Mouse (Mus musculus) neural tube, embryonic 10.5 days (tissue): ENCODE data around the gene Rps25.

Source experiments
- DNase-seq: peaks from one replicate; pipeline ENCODE4 v3.0.0-alpha.2; 2017; ENCODE audit warnings: low spot score; ENCODE audit errors: extremely low spot score

Rps25 gene

DNA sequence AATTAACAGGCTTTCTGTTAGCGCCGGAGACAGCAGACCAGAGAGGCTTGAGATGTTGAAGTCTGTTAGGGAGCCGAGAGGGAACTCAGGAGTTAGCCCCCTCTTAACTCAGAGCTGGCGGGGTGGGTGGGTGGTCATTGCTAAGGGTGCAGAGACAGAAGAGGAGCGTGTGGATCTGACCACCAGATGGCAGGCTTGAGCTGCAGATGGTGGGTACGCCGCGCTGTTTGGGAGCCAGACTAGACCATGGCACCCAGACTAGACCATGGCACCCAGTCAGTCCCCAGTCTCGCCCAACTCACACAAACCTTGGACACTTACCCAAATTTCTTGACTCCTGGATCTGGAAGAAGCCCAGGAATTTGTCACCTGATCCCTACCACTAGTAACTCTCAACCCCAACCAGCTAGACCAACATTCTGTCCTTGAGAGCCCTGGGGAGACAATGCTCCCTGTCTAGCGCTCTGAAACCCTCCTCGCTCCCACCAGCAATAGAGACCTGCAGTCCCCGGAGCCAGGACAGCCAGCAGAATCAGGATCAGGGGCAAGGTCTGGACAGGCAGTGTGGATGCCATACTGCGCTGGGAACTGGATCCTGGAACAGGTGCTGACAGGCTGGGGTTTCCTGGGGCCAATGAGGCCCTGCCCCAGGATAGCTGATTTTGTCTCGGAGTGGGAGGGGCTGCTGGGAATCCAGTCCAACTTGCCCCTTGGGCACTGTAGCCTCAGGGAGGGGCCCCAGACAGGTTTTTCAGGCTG lies 47.4 kb downstream of the Rps25 start:
- peak; percentile 89 for DNase-seq

DNA sequence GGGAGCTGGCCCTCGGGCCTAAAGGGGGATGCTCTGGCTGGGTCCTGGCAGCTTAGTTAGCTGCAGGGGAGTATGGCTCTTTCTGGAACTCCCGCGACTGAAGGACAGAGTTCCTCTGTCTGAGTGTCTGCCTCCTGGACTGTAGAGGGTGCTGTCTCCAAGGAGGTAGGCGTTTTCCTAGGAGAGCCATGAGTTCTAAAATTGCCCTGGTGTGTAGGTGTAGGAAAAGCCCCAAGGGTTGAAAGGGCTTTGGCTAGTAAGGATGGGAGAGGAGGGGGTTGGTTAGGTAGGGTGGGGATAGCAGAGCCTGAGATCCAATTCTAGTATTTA lies 47.9 kb downstream of the Rps25 start, which contains the start of gene Upk2:
Upk2 (minus strand) TSS at position 86 of the 330 bp plus-strand sequence.
- no peak for DNase-seq

DNA sequence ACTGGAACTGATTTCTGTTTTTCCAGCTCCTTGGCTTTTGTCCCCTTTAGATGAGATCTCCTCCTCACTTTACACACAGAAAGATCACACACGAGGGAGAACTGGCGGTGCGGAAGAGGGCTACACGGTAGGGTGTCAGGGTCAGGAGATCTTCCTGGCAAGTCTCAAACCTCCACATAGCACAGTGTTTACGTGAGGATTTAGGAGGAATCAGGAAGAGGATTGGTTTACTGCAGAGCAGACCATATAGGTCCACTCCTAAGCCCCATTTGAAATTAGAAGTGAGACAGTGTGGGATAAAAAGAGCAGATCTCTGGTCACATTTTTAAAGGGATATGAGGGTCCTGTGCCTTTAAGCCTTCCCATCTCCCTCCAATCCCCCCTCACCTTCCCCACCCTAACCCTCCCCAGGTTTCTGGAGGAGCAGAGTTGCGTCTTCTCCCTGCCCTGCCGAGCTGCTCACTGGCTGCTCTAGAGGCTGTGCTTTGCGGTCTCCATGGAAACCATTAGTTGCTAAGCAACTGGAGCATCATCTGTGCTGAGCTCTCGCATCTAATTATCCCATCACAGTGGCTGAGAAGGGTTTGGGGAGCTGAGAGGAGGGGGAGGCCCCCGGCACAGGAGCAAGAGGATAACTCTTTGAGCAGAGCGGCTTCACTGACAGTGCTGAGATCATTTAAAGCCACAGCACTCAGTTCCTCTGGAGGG lies 50.2 kb downstream of the Rps25 start:
- DNase-seq: peak; percentile 80
